Mouse (Mus musculus): ENCODE data around the gene Ccnk. TPM values are rescaled to one million over a fixed set of nuclear protein-coding genes. Genes with fewer than 3 reads are reported as not detected.

Gene Ccnk
- polyA plus RNA-seq, 1 experiment, result 113 TPM

DNA sequence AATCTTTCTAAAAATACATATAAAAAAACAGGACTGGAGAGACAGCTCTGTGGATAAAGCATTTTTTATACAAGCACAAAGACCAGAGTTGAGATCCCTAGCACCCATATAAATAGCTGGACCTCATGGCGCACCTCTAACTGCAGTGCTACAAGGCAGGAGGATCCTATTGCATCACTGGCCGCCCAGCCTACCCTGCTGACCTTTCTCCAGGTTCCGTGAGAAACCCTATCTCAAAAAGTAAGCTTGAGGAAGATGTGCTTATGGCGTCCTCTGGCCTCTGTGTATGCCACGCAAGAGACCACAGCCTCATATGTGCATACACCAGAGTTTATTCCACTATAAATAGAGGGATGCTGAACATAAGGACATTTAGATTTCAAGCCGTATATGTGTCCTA lies 2.3 kb downstream of the Ccnk start:
- no peaks in the 10 kb centered on the region for H3K9me3 ChIP-seq
- H3K36me3 ChIP-seq (replicated peaks; ENCODE audit: low read length), result peaks cover 54% of the 10 kb centered on the region
- TF ChIP-seq GATA1 (IDR thresholded peaks at IDR 0.05; ENCODE audit: borderline replicate concordance, low read length) (no peak), FLI1 (IDR thresholded peaks at IDR 0.05; ENCODE audit: low read length) (no peak)
- peaks cover 38% of the 10 kb centered on the region for H3K4me1 ChIP-seq
- no peaks in the 10 kb centered on the region for H3K27me3 ChIP-seq (replicated peaks)
- H3K4me3 ChIP-seq (replicated peaks), result no peak overlapping the region

DNA sequence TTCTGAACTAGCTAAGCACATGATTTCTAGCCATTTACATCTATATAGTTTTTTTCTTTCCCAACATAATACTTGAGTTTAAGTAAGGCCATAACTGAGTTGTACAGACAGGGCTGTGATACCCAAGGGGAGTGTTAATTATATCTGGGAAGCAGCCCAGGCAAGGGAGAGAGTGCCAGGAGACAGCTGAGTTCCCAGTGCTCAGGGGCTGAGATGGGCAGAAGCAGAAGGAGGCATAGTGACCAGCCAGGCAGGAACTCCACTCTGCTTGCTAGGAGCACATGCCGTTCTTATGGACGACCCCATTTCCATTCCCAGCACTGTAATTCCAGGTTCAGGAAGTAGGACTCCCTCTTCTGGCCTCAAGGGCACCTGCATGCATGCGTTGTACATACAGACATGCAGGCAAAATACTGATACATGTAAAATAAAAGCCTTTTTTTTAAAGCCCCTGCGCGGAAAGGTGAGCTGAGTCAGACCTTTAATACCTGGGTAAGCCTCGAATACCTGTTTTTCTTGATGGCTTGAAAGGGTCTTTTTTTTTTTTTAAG lies 8.2 kb downstream of the Ccnk start:
- Histone ChIP-seq H3K36me3 (replicated peaks; ENCODE audit: low read length) (peaks cover 95% of the 10 kb centered on the region), H3K4me3 (replicated peaks) (no peak overlapping the region), H3K27me3 (replicated peaks) (no peaks in the 10 kb centered on the region), H3K9me3 (no peaks in the 10 kb centered on the region), H3K4me1 (peaks cover 29% of the 10 kb centered on the region)
- TF ChIP-seq FLI1 (IDR thresholded peaks at IDR 0.05; ENCODE audit: low read length), result no peak
- no peak for TF ChIP-seq GATA1 (IDR thresholded peaks at IDR 0.05; ENCODE audit: borderline replicate concordance, low read length)

GRCm38 (mm10) chr12:108193878-108194277 lies 14.5 kb downstream of the Ccnk start:
- peaks cover 73% of the 10 kb centered on the region for H3K4me1 ChIP-seq
- no peak for TF ChIP-seq FLI1 (IDR thresholded peaks at IDR 0.05; ENCODE audit: low read length)
- no peak for TF ChIP-seq GATA1 (IDR thresholded peaks at IDR 0.05; ENCODE audit: borderline replicate concordance, low read length)
- H3K4me3 ChIP-seq (replicated peaks), result peak overlapping the region; percentile 59
- H3K9me3 ChIP-seq, result no peaks in the 10 kb centered on the region
- no peaks in the 10 kb centered on the region for H3K27me3 ChIP-seq (replicated peaks)
- peaks cover 96% of the 10 kb centered on the region for H3K36me3 ChIP-seq (replicated peaks; ENCODE audit: low read length)

GRCm38 (mm10) chr12:108195761-108196160 lies 16.4 kb downstream of the Ccnk start:
- Histone ChIP-seq H3K4me1 (peaks cover 69% of the 10 kb centered on the region), H3K9me3 (no peaks in the 10 kb centered on the region), H3K4me3 (replicated peaks) (no peak overlapping the region), H3K36me3 (replicated peaks; ENCODE audit: low read length) (peaks cover 98% of the 10 kb centered on the region), H3K27me3 (replicated peaks) (no peaks in the 10 kb centered on the region)
- no peak for TF ChIP-seq GATA1 (IDR thresholded peaks at IDR 0.05; ENCODE audit: borderline replicate concordance, low read length)
- TF ChIP-seq FLI1 (IDR thresholded peaks at IDR 0.05; ENCODE audit: low read length), result no peak

- Histone ChIP-seq H3K36me3 (replicated peaks; ENCODE audit: low read length) (peaks cover 99% of the 10 kb centered on the region), H3K4me3 (replicated peaks) (no peak overlapping the region), H3K4me1 (peaks cover 43% of the 10 kb centered on the region), H3K9me3 (no peaks in the 10 kb centered on the region), H3K27me3 (replicated peaks) (no peaks in the 10 kb centered on the region)
- no peak for TF ChIP-seq GATA1 (IDR thresholded peaks at IDR 0.05; ENCODE audit: borderline replicate concordance, low read length)
- no peak for TF ChIP-seq FLI1 (IDR thresholded peaks at IDR 0.05; ENCODE audit: low read length)
These were observed 19.1 kb downstream of the Ccnk start for GRCm38 (mm10) chr12:108198447-108198846.

GRCm38 (mm10) chr12:108200094-108200493 lies 20.7 kb downstream of the Ccnk start:
- Histone ChIP-seq H3K36me3 (replicated peaks; ENCODE audit: low read length) (peaks cover 99% of the 10 kb centered on the region), H3K9me3 (no peaks in the 10 kb centered on the region), H3K4me3 (replicated peaks) (no peak overlapping the region), H3K27me3 (replicated peaks) (no peaks in the 10 kb centered on the region), H3K4me1 (peaks cover 32% of the 10 kb centered on the region)
- no peak for TF ChIP-seq GATA1 (IDR thresholded peaks at IDR 0.05; ENCODE audit: borderline replicate concordance, low read length)
- TF ChIP-seq FLI1 (IDR thresholded peaks at IDR 0.05; ENCODE audit: low read length), result no peak

DNA sequence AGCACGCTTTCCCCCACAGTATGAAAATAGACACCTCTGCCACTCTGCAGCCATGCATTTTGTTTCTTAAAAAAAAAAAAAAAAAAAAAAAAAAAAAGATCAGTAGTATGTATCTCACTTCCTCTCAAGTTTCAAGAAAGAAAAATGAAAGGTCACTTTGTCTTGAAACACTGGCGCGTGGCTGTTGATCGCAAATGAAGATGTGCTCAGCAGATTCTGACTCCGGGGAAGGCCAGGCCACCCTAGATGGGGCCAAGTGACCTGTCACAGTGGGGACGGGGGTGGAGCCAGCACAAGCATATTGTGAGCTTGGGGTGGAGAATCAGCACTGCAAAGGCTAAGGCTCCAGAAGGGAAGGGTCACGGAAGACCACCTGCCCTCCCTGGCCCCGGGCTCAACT lies 24.5 kb downstream of the Ccnk start:
- H3K27me3 ChIP-seq (replicated peaks), result peaks cover 19% of the 10 kb centered on the region
- H3K4me3 ChIP-seq (replicated peaks), result no peak overlapping the region
- H3K36me3 ChIP-seq (replicated peaks; ENCODE audit: low read length), result peaks cover 70% of the 10 kb centered on the region
- TF ChIP-seq GATA1 (IDR thresholded peaks at IDR 0.05; ENCODE audit: borderline replicate concordance, low read length) (no peak), FLI1 (IDR thresholded peaks at IDR 0.05; ENCODE audit: low read length) (no peak)
- peaks cover 19% of the 10 kb centered on the region for H3K4me1 ChIP-seq
- no peaks in the 10 kb centered on the region for H3K9me3 ChIP-seq

- TF ChIP-seq GATA1 (IDR thresholded peaks at IDR 0.05; ENCODE audit: borderline replicate concordance, low read length) (no peak), FLI1 (IDR thresholded peaks at IDR 0.05; ENCODE audit: low read length) (no peak)
- H3K27me3 ChIP-seq (replicated peaks), result peaks cover 28% of the 10 kb centered on the region
- H3K36me3 ChIP-seq (replicated peaks; ENCODE audit: low read length), result peaks cover 59% of the 10 kb centered on the region
These were observed 25.6 kb downstream of the Ccnk start for GRCm38 (mm10) chr12:108204978-108205377.

DNA sequence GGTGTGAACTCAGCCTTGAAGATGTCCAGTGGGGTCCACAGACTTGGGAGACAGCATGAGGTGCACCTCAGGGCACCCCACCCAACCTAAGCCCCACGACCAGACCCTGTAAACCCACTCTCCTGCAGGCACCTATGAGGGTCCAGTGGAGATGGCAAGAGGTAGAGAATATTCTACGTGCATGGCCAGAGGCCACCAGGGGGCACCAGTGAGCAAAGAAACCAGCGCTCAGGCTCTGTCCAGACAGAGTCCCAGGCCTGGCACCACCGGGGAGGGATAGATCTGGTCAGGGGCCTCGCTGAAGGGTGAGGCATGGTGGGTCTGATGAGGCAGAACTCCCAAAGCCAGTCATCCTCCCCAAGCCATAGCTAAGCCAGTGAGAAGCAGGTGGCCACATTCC lies 27.3 kb downstream of the Ccnk start:
- no peak overlapping the region for H3K4me3 ChIP-seq (replicated peaks)
- no peaks in the 10 kb centered on the region for H3K9me3 ChIP-seq
- H3K27me3 ChIP-seq (replicated peaks), result peaks cover 44% of the 10 kb centered on the region
- TF ChIP-seq GATA1 (IDR thresholded peaks at IDR 0.05; ENCODE audit: borderline replicate concordance, low read length), result no peak
- TF ChIP-seq FLI1 (IDR thresholded peaks at IDR 0.05; ENCODE audit: low read length), result no peak
- H3K36me3 ChIP-seq (replicated peaks; ENCODE audit: low read length), result peaks cover 43% of the 10 kb centered on the region
- H3K4me1 ChIP-seq, result peaks cover 35% of the 10 kb centered on the region

More at GRCm38 (mm10) chr12:108204978-108205377, 25.6 kb downstream of the Ccnk start:
- no peaks in the 10 kb centered on the region for H3K9me3 ChIP-seq
- H3K4me3 ChIP-seq (replicated peaks), result no peak overlapping the region
- peaks cover 25% of the 10 kb centered on the region for H3K4me1 ChIP-seq

GRCm38 (mm10) chr12:108208216-108208615 lies 28.8 kb downstream of the Ccnk start:
- peaks cover 27% of the 10 kb centered on the region for H3K36me3 ChIP-seq (replicated peaks; ENCODE audit: low read length)
- H3K4me3 ChIP-seq (replicated peaks), result no peak overlapping the region
- peaks cover 44% of the 10 kb centered on the region for H3K4me1 ChIP-seq
- no peak for TF ChIP-seq FLI1 (IDR thresholded peaks at IDR 0.05; ENCODE audit: low read length)
- no peak for TF ChIP-seq GATA1 (IDR thresholded peaks at IDR 0.05; ENCODE audit: borderline replicate concordance, low read length)
- H3K27me3 ChIP-seq (replicated peaks), result peaks cover 58% of the 10 kb centered on the region
- no peaks in the 10 kb centered on the region for H3K9me3 ChIP-seq
